Mouse (Mus musculus): ENCODE measurements around the gene Snrpg. TPM values are rescaled to one million over a fixed set of nuclear protein-coding genes. Genes with fewer than 3 reads are reported as not detected.
"Not testable (repeated sequence)": the region's sequence is repeated elsewhere in the genome, so short reads cannot be mapped to it uniquely, and the experiment has no call there.

Gene Snrpg
- polyA plus RNA-seq (2012; rRNA removed), result 60.5 and 72.1 TPM in 2 replicates

DNA sequence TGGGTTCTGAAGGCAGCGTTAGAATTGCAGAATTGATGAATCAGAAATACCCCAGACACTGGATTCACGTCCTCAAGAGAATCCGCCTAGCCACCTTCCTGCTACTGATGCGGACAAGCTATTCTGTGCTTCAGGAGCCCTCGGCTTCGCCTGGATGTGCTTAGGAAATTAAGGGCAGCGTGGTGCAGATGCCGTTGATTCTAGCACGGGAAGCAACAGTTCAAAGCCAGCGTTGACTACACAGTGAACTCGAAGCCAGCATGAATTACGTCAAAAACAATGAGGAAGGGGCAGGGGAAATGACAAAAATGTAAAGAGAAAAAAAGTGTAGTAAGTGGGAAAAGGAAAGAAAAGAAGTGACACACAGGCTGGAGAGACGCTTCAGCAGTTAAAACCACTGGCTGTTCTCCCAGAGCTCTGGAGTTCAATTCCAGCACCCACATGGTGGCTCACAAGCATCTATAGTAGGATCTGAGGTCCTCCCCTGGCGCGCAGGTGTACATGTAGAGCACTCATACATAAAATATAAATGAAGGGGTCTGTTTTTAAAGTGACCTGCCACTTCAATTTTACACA lies at the start of gene Snrpg:
Gene Snrpg, plus strand, starts transcription at position 541 of the 576 bp plus-strand sequence.
- TF ChIP-seq POLR2A (IDR thresholded peaks at IDR 0.05; ENCODE audit: extremely low read depth, insufficient read depth, low read length) (no peak), CTCF (IDR thresholded peaks at IDR 0.05; ENCODE audit: extremely low read depth, insufficient read depth, low read length) (no peak)

DNA sequence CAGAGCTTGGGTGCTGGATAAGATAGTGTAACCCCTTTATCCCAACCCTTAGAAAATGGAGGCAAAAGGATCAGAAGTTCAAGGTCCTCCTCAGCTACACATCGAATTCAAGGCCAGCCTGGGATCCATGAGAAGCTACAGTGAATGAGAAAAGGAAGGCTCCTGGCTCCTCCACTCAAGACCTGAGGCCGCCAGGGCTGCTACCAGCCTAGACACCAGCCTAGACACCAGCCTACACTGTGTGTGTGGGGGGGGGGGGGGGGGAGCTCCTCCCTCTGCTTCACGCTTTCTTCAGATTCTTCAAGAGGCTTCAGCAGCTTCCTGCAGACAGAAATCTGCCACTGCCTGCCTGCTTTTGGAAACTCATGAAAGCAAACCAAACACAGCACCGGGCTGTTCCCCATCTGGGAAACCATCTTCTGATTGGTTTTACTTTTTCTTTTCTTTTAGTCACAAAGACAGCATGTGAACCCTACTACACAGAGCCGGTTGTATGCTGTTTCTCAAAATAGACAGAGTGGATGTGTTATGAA lies 49.0 kb upstream of the Snrpg start:
- Histone ChIP-seq H3K4me3 (ENCODE audit: insufficient read depth, low read length) (no peak overlapping the region), H3K27ac (ENCODE audit: insufficient read depth, low read length) (no peak overlapping the region), H3K4me1 (ENCODE audit: control insufficient read depth, insufficient read depth, low read length) (no peaks in the 10 kb centered on the region; the same call in 1 of the 2 replicates)
- TF ChIP-seq CTCF (IDR thresholded peaks at IDR 0.05; ENCODE audit: extremely low read depth, insufficient read depth, low read length) (no peak), POLR2A (IDR thresholded peaks at IDR 0.05; ENCODE audit: extremely low read depth, insufficient read depth, low read length) (no peak)

More for the DNA sequence above, at the start of gene Snrpg:
- Histone ChIP-seq H3K4me1 (ENCODE audit: control insufficient read depth, insufficient read depth, low read length) (0 out of 2 replicates have a peak, but pooled peaks cover 2% of the 10 kb centered on the region), H3K4me3 (ENCODE audit: insufficient read depth, low read length) (peak within 1 kb of the TSS; percentile 80), H3K27ac (ENCODE audit: insufficient read depth, low read length) (peak within 1 kb of the TSS; percentile 19; the same call in 1 of the 2 replicates)

DNA sequence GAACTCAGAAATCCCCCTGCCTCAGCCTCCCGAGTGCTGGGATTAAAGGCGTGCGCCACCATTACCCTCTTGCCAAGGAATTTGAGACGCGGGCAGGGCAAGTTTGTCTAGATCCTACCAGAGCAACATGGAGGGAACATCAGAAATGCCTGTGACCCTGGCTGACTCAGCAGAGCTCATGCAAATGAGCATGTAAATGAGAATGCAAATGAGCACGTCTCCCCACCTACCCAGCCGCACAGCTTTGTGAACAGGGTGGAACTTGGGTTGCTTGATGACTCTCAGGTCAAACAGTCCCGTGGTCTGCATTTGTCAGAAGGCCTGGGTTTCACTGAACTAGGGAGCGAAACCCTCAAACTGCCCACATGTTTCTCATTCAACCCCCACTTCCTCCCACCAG lies 48.1 kb upstream of the Snrpg start:
- Histone ChIP-seq H3K27ac (ENCODE audit: insufficient read depth, low read length) (no peak overlapping the region), H3K4me3 (ENCODE audit: insufficient read depth, low read length) (no peak overlapping the region), H3K4me1 (ENCODE audit: control insufficient read depth, insufficient read depth, low read length) (no peaks in the 10 kb centered on the region; the same call in 1 of the 2 replicates)
- no peak for TF ChIP-seq CTCF (IDR thresholded peaks at IDR 0.05; ENCODE audit: extremely low read depth, insufficient read depth, low read length)
- no peak for TF ChIP-seq POLR2A (IDR thresholded peaks at IDR 0.05; ENCODE audit: extremely low read depth, insufficient read depth, low read length)

DNA sequence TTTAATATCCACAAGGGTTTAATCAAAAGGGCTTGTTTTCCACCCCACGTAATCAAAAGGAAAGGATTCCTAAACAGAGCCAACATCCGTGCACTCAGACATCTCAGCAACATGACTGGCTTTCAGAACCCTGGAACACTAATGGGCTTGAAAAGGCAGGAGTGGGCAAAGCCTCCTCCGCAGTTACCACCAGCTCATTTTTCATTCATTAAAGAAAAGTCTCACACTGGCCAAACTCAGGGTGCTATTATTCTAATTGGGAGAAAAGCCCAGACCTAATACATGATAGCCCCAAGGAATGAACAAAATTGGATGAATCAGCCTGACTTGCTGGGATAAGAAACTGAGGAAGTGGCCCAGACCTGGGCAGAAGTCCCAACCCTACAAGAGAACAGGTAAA lies 46.7 kb upstream of the Snrpg start:
- Histone ChIP-seq H3K4me3 (ENCODE audit: insufficient read depth, low read length) (no peak overlapping the region), H3K27ac (ENCODE audit: insufficient read depth, low read length) (no peak overlapping the region), H3K4me1 (ENCODE audit: control insufficient read depth, insufficient read depth, low read length) (no peaks in the 10 kb centered on the region)
- TF ChIP-seq CTCF (IDR thresholded peaks at IDR 0.05; ENCODE audit: extremely low read depth, insufficient read depth, low read length) (no peak), POLR2A (IDR thresholded peaks at IDR 0.05; ENCODE audit: extremely low read depth, insufficient read depth, low read length) (no peak)

DNA sequence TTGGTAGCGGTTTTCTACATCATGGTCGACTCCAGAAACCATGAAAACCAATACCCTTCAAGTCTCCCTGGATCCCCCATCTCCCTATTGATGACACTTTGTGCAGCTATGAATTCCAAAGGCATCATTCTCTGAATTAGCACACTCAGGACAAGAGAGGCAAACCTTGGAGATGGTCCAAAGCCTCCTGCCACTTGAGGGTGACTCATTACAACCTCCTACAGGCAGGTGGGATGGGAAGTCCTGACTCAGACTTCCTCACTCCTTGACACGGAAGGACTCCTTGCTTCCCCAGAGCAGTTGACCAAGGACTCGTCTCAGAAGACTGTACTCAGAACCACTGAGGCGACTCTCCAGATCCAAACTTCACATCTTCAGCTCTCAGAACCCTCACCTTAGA lies 45.5 kb upstream of the Snrpg start:
- Histone ChIP-seq H3K4me1 (ENCODE audit: control insufficient read depth, insufficient read depth, low read length) (no peaks in the 10 kb centered on the region), H3K4me3 (ENCODE audit: insufficient read depth, low read length) (no peak overlapping the region), H3K27ac (ENCODE audit: insufficient read depth, low read length) (no peak overlapping the region)
- TF ChIP-seq POLR2A (IDR thresholded peaks at IDR 0.05; ENCODE audit: extremely low read depth, insufficient read depth, low read length), result no peak
- no peak for TF ChIP-seq CTCF (IDR thresholded peaks at IDR 0.05; ENCODE audit: extremely low read depth, insufficient read depth, low read length)

DNA sequence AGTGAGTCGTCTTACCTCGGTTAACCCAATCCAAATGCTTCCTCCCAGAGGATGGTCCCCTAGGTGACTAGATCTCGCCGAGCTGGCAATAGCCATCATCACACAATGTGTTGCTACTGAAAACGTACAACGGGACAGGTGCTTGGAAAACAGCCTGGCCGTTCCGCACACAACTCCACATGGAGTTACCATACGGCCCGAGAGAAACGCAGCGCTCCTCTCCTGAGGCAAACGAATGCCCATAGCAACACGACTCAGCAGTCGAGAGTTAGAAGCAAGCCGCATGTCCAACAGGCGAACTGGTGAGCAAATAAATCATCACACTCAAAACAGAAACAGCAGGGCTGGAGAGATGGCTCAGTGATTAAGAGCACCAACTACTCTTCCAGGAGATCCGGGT lies 44.2 kb upstream of the Snrpg start:
- no peak overlapping the region for H3K4me3 ChIP-seq (ENCODE audit: insufficient read depth, low read length)
- no peak overlapping the region for H3K27ac ChIP-seq (ENCODE audit: insufficient read depth, low read length)
- no peaks in the 10 kb centered on the region for H3K4me1 ChIP-seq (ENCODE audit: control insufficient read depth, insufficient read depth, low read length)
- TF ChIP-seq POLR2A (IDR thresholded peaks at IDR 0.05; ENCODE audit: extremely low read depth, insufficient read depth, low read length) (no peak), CTCF (IDR thresholded peaks at IDR 0.05; ENCODE audit: extremely low read depth, insufficient read depth, low read length) (no peak)

DNA sequence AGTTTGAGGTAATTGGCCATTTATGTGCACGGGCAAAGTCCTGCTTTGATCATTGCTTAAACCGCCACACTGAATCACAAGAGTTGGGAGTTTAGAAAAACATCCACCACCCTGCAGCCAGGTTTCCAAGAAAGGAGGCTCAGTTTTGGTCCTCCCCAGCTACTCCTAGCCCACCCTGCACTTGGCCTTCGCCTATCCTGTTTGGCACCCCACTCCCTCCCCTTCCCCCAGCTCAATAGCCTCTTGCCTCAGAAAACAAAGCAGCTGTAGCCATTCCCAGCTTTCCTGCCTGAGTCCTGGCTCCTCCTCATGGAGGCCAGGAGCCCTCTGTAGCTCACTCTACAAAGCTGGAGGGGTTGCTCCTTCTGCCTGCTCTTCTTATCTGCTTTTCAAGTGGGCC lies 42.7 kb upstream of the Snrpg start:
- TF ChIP-seq POLR2A (IDR thresholded peaks at IDR 0.05; ENCODE audit: extremely low read depth, insufficient read depth, low read length) (no peak), CTCF (IDR thresholded peaks at IDR 0.05; ENCODE audit: extremely low read depth, insufficient read depth, low read length) (no peak)
- no peak overlapping the region for H3K27ac ChIP-seq (ENCODE audit: insufficient read depth, low read length)
- H3K4me3 ChIP-seq (ENCODE audit: insufficient read depth, low read length), result no peak overlapping the region
- H3K4me1 ChIP-seq (ENCODE audit: control insufficient read depth, insufficient read depth, low read length), result no peaks in the 10 kb centered on the region

DNA sequence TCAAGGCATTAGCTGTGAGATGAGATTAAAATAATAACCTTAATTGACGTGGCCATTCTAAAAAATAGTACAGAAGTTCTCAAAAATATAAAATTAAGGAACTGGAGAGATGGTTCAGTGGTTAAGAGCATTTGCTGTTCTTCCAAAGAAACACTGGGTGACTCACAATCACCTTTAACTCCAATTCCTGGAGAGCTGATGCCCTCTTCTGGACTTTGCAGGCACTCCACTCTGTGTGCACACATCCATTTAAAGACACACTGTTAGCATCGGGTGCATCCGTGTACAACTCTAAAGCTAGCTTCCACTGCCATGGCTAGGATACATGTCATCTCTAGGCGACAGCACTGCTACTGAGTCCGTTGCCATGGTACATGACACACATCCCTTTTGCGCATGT lies 41.2 kb upstream of the Snrpg start:
- Histone ChIP-seq H3K4me3 (ENCODE audit: insufficient read depth, low read length) (no peak overlapping the region), H3K4me1 (ENCODE audit: control insufficient read depth, insufficient read depth, low read length) (no peaks in the 10 kb centered on the region), H3K27ac (ENCODE audit: insufficient read depth, low read length) (no peak overlapping the region)
- TF ChIP-seq POLR2A (IDR thresholded peaks at IDR 0.05; ENCODE audit: extremely low read depth, insufficient read depth, low read length) (no peak), CTCF (IDR thresholded peaks at IDR 0.05; ENCODE audit: extremely low read depth, insufficient read depth, low read length) (no peak)

DNA sequence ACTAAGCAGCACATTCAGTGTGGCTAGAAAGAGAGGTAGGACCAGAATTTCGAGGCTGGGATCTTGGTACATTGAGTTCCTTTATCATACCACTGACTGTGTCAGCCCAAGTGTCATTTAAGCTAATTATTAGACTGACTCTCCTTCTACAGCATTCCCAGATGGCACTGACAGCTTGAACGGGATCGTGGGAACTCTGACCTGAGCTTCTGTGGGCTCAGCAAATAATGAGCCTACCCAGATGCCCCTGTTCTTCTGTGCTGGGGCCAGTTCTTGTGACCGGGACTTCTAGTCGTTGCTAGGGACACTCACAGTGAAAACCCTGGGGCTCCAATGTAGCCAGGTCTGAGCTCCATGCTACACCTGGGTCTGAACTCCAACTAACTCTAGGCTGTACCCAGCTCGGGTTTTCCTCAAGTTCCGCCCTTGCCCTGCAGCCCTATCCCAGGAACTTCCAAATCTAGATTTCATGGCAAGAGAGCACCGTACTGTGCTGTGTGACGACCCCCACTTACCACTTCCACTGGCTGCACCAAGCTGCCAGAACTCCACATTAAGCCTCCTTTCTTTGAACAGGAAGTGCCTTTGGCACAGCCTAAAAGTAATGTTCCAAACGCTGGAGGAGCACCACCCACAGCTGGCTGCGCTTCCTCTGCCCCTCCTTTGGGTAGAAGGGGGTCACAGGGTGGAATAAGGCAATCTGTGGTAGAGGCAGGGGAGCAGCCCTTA lies 35.8 kb upstream of the Snrpg start:
- H3K4me1 ChIP-seq (ENCODE audit: control insufficient read depth, insufficient read depth, low read length), result no peaks in the 10 kb centered on the region
- H3K27ac ChIP-seq (ENCODE audit: insufficient read depth, low read length), result no peak overlapping the region
- no peak for TF ChIP-seq POLR2A (IDR thresholded peaks at IDR 0.05; ENCODE audit: extremely low read depth, insufficient read depth, low read length)
- no peak for TF ChIP-seq CTCF (IDR thresholded peaks at IDR 0.05; ENCODE audit: extremely low read depth, insufficient read depth, low read length)
- no peak overlapping the region for H3K4me3 ChIP-seq (ENCODE audit: insufficient read depth, low read length)

DNA sequence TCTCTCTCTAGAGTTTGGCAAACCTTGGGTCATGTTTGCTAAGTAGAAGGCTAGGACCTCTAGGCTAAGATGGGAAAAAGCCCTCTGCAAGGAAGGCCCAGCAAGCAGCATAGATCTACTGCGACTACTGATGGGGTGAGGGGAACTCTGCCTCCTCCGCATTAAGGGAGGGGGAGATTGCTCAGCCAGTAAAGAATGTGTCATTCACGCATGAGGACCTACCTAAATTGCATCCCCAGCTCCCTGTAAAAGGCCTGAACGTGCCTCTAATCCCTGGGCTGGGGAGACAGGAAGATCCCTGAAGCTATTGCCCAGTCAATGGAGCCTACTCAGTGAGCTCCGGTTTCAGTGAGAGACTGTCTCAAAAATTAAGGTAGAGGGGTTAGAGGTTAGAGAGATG lies 35.2 kb upstream of the Snrpg start:
- H3K27ac ChIP-seq (ENCODE audit: insufficient read depth, low read length), result no peak overlapping the region
- no peak for TF ChIP-seq POLR2A (IDR thresholded peaks at IDR 0.05; ENCODE audit: extremely low read depth, insufficient read depth, low read length)
- TF ChIP-seq CTCF (IDR thresholded peaks at IDR 0.05; ENCODE audit: extremely low read depth, insufficient read depth, low read length), result no peak
- no peak overlapping the region for H3K4me3 ChIP-seq (ENCODE audit: insufficient read depth, low read length)
- H3K4me1 ChIP-seq (ENCODE audit: control insufficient read depth, insufficient read depth, low read length), result no peaks in the 10 kb centered on the region

DNA sequence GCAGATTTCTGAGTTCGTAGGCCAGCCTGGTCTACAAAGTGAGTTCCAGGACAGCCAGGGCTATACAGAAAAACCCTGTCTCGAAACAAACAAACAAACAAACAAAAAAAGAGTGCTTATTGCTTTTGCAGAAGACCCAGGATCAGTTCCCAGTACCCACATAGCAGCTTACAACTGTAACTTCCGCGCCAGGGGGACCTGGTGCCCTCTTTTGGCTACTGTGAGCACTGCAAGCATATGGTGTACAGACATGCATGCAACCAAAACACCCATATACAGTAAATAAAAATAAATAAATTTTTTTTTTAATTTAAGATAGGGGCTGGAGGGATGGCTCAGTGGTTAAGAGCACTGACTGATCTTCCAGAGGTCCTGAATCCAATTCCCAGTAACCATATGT lies 34.8 kb upstream of the Snrpg start:
- not testable (repeated sequence) for H3K4me3 ChIP-seq (ENCODE audit: insufficient read depth, low read length); H3K27ac ChIP-seq (ENCODE audit: insufficient read depth, low read length); H3K4me1 ChIP-seq (ENCODE audit: control insufficient read depth, insufficient read depth, low read length)

Measured in cortical plate, adult 2 months (tissue).